Mouse (Mus musculus) left cerebral cortex, postnatal 4 days (tissue): ENCODE measurements at regions not wholly inside any gene's neighbourhood (a gene's known extent, or its start where the extent isn't known, plus 50 kb on each side); places are given as distances from the start of the nearest gene placed in this dataset.

Experiments used
- DNase-seq: peaks from one replicate; pipeline ENCODE4 v3.0.0-alpha.2; 2022
- intact Hi-C: fragments of 180-260 bp; cut with DNase I; formaldehyde crosslinking; loops from one replicate; pipeline ENCODE4 v1.15.1; 2025

DNA sequence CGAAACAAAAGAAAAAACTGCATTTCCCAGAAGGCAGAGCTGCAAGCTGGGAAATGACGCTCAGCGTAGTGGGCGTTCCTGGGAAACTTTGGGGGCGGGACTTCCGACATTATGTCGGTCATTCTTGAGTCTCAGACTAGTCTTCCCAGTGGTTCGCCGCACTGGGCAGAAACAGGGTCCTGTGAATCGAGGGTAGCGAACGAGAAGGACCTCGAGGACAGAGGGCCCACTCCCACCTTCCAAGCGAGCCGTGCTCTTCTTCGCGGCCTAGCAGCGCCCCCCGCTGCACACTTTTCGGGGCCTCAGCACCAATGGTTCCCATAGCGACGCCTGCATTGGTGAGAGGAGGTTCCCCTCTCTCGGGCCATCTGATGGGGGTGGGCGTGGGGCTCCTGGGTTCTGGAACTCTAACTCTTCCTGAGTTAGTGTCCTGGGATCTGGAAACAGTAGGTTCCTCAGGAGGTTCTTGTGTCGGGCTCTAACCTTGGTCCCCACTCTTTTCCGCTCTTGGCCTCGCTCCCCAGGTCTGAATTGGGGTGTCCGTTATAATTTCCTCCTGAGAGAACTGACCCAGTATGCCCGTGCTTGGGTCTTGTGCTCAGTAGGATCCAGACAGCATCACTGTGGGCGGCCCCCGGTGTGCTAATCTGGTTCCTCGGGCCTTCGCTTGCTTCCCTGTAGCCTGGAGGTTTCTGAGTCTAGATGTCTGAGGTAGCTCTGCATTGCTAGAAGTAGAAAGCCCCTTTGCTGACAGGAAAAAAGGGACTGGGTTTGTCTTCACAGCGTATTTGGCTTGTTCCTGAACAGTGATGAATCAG, 52.8 kb upstream of the Gramd1a start:
- DNase-seq, result peak; percentile 74
- intact Hi-C loops, result no loop called here

GRCm38 (mm10) chr7:31207563-31208236, 52.0 kb upstream of the Gramd1a start:
- intact Hi-C loops, result no loop called here

More at GRCm38 (mm10) chr7:31207563-31208236, 52.0 kb upstream of the Gramd1a start:
- no peak for DNase-seq
